Mouse (Mus musculus): ENCODE results near the gene Crip2. TPM values are rescaled to one million over a fixed set of nuclear protein-coding genes. Genes with fewer than 3 reads are reported as not detected.
A peak's percentile ranks its signal among the peaks of the same experiment; 100 is the strongest.

Crip2 gene
- total RNA-seq, 2 experiments from 2014 or later: 90.3 to 99.5 TPM

DNA sequence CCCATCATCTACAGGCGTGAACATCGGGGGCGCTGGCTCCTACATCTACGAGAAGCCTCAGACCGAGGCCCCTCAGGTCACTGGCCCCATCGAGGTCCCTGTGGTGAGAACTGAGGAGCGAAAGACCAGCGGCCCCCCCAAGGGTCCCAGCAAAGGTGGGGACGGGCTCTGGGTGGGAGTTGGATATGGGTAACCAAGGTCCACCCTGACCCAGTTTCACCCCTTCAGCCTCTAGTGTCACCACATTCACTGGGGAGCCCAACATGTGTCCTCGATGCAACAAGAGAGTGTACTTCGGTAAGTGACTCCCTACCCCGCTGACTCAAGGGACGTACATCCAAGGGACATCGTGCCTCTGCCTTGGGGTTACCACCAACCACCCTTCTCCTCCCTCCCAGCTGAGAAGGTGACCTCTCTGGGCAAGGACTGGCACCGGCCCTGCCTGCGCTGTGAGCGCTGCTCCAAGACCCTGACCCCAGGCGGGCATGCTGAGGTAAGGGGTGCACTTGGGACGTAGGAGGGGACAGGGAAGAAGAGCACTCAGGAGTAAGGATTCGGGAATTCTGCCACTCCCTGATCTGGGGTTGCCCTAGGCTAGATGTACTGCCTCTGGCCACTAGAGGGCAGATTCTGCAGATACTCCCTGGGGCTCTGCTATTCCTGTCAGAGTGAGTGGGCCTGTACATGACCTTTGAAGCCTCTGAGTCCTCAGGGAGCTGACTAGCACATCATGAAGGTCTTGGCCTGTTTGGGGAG, 4.1 kb downstream of the Crip2 start:
- Histone ChIP-seq H3K27ac (peak overlapping the region; percentile 88; the same call in 1 of the 2 replicates), H3K4me3 (no peak overlapping the region)
- peak in 1 of 2 experiments; percentile 58 for DNase-seq (ENCODE audit: low spot score in 2 of 2)
- TF ChIP-seq CTCF (conservative IDR thresholded peaks at IDR 0.05): peak; percentile 92

DNA sequence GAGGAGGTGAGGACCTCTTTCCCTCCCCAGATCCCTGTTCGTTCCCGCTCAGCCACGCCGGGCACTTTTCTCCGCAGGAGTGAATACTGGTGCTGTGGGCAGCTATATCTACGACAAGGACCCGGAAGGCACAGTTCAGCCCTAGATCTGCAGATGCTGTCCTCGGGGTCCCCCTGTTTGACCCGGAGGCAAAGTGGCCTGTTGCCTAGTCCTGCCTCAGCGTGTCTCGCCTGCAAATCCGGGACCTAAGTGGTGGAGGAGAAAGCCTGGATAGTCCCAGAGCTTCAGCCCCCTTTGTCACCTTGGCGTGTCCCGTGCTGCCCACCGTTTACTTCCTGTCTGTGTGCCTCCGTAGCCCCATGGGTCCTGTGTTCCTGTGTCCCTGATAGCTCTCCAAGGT, 4.8 kb downstream of the Crip2 start:
- Histone ChIP-seq H3K4me3 (no peak overlapping the region), H3K27ac (no peak overlapping the region)
- DNase-seq (ENCODE audit: low spot score in 2 of 2): no peak
- no peak for TF ChIP-seq CTCF (conservative IDR thresholded peaks at IDR 0.05)

DNA sequence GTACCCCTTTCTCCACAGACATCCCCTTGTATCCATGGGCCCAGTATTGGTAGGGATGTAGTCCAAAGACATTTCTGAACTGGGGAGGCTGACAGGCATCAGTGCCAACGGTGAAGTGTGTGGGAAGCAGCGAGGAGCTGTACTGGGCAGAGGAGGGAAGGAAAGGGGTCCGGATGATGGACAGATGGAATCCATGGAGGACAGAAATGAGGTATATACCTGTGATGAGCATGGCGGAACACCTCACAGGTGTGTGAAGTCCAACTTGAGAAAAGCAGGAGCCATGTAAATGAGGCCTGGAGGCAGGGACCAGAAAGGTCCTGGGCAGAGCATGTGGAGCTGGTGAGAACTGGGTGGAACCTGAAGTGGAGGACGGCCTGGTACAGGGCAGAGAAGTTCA, 5.6 kb downstream of the Crip2 start:
- TF ChIP-seq CTCF (conservative IDR thresholded peaks at IDR 0.05): no peak
- no peak overlapping the region for H3K27ac ChIP-seq

DNA sequence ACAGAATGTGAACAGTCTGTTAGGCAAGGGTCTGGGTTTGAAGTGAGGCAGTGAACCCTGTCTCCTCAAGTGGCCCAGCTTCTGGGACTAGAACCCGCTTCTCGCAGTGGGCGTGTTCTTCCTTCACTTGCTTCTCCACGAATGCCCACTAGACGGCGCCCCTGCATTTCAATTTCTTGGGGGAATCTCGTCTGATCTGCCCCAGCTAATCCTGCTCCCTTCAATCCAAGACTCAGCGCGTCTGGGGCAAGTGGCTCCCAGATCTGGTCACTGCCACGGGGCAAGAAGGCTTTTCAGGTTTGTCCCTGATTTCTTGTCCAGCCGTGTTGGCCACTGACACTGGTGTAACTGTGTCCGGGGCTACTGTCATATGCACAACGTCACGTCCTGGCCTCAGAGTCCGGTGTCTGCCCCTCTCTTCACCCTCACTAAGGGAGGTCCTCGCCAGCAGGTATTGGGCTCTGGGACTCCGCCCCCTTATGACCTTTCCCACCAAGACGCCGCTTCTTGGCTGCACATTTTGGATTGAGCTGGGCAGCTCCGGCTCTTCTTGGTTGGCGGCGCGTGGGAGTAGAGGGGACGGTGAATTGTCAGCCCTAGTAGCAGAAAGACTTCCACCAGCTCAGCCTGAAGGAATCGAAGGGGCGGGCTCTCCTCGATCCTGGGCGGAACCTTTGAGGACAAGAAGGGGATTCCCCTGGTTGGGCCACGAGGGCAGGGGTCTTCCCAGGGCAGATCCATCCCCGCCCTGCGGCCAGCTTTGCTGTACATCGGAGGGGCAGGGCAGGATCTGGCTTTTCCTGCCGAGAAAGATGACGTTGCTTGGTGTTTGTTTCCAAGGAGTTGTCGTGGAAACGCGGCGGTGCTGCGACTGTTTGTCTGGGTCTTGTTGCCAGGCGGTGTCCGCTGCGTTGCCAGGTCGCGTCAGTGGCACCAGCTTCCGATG, 6.3 kb downstream of the Crip2 start, which contains the start of gene Crip1:
Gene Crip1, plus strand, starts transcription at position 205 of the 946 bp plus-strand sequence.
- Histone ChIP-seq H3K4me3 (peak within 1 kb of the TSS; percentile 39), H3K27ac (peak within 1 kb of the TSS; percentile 63)
- TF ChIP-seq CTCF (conservative IDR thresholded peaks at IDR 0.05): peak; percentile 94

More for the DNA sequence above, 5.6 kb downstream of the Crip2 start:
- H3K4me3 ChIP-seq: no peak overlapping the region
- no peak for DNase-seq (ENCODE audit: low spot score in 2 of 2)

DNA sequence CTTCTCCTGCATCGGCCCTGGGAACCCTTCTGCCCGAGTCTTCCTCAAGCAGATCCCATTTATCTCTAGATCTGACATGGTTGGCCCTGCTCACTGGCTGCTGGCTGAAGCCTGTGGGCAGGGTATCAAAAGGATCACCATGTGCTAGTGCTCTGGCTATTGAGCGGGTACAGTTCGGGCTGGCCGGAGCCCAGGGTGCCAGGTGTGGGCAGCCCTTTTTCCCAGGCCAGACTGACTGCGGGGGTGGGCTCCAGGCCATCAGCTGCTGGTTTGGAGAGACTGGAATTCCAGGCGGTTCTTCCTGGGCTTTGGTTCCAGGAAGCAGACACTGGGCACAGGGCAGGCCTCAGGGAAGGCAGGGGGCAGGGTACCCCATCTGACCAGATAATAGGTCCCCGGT, 7.4 kb downstream of the Crip2 start:
- no peak for DNase-seq (ENCODE audit: low spot score in 2 of 2)
- H3K27ac ChIP-seq: peak overlapping the region; percentile 63

More for the DNA sequence above, 6.3 kb downstream of the Crip2 start, which contains the start of gene Crip1:
- DNase-seq (ENCODE audit: low spot score in 2 of 2): peak; percentile 81 to 90

DNA sequence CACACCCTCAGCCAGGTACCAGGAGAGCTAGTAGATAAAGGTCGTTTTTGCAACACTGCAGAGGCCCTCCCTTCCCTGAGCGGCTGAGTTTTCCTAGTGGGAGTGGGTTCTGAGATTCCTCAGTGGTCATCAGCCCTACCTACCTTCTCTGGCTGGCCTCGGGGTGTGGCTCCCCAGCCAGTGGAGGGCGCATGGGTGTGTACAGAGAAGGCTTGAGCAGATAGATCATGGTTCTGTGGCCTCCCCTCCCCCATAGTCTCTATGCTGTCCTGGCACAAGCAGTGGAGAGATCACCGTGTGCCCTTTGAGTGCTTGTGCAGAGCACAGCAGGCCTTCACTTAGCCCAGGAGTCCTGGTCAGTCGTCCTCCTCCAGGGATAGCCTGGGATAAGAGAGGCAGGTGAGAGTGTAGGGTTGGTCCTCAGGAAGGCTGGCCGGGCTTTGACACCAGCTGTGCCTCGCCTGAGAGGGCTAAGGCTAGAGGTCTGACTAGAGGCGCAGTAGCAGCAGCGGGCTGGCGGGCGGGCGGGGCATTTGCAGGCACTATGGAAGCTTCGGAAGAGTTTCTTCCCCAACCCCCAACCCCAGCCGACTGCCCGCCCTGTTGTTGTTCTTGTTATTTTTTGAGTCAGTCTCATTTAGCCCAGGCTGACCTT, 8.5 kb downstream of the Crip2 start:
- TF ChIP-seq CTCF (conservative IDR thresholded peaks at IDR 0.05): peak; percentile 30
- Histone ChIP-seq H3K4me3 (no peak overlapping the region), H3K27ac (no peak overlapping the region)
- DNase-seq (ENCODE audit: low spot score in 2 of 2): no peak

More for the DNA sequence above, 7.4 kb downstream of the Crip2 start:
- H3K4me3 ChIP-seq: no peak overlapping the region
- TF ChIP-seq CTCF (conservative IDR thresholded peaks at IDR 0.05): no peak

DNA sequence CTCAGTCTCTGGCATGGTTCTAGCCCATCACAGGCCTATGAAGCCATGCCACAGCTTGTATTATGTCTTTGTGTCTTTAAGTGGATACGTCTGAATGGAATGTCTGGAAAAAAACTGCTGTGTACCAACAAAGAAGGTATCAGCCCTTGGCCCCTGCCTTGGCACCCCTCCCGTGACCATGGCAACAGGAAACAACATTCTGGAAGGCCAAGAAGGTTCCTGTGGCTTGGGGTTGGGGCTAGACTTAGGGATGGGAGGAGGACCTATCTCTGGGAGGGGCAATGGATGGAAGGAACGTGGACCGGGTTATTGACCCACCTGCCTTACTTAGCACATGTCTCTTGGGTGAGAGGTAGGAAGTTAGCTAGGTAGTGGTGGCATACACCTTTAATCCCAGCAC, 9.3 kb downstream of the Crip2 start:
- no peak for DNase-seq (ENCODE audit: low spot score in 2 of 2)
- no peak overlapping the region for H3K4me3 ChIP-seq
- no peak for TF ChIP-seq CTCF (conservative IDR thresholded peaks at IDR 0.05)
- H3K27ac ChIP-seq: no peak overlapping the region

DNA sequence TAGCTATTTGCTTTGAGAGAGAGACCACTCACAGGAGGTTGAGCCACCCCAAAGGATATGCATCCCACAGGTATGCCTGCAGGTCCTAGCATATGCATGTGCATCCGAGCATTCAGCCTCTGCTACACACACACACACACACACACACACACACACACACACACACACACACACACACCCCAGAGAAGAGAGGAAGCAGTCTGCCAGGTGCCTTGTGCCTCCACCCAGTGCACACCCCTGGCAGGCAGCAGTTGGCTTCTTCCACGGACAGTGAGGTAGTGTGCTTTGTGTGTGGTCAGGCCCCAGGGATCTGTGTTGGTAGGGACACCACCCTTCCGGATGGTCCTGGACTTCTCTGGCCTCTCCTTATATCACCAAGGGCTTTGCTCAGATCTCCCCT, 9.9 kb downstream of the Crip2 start:
- TF ChIP-seq CTCF (conservative IDR thresholded peaks at IDR 0.05): no peak
- Histone ChIP-seq H3K27ac (no peak overlapping the region), H3K4me3 (no peak overlapping the region)
- no peak for DNase-seq (ENCODE audit: low spot score in 2 of 2)

DNA sequence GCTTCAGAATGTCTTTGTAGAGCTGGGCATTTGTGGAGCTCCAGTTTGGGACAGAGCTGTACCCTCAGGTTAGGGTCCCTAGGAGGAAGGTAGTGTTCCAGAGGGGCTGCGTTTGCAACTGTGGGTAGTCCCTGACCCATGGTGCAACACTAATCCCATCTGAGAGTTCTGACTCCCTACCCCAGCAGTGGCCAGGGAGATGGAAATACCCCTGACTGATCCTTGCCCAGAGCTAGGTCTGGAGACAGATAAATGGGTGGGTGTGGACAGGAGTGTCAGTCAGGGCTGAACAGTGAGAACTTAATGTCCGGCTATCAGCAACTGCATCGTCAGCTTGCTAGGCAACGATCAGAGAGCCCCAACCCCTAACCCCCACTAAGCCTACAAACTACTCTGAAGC, 10.6 kb downstream of the Crip2 start:
- no peak for TF ChIP-seq CTCF (conservative IDR thresholded peaks at IDR 0.05)
- H3K4me3 ChIP-seq: no peak overlapping the region
- no peak overlapping the region for H3K27ac ChIP-seq
- no peak for DNase-seq (ENCODE audit: low spot score in 2 of 2)

DNA sequence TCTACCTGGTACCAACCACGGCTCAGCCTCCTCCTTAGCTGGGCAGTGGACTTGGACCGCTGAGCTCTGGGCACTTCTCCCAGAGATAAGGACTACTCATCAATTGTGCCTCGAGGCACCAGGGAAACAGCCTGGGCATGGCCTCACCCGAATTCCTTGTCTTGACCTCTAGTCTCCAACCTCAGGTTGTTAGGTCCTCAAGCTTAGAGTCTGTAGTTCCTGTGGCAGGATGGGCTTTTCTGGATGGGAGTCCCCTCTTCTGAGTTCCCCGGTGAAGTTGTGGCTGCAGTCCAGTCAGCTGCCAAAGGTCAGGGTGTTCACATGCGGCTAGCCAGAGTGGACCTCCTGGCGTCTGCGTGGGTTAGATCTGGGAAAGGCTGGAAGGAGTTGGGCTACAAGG, 11.0 kb downstream of the Crip2 start:
- H3K27ac ChIP-seq: no peak overlapping the region

DNA sequence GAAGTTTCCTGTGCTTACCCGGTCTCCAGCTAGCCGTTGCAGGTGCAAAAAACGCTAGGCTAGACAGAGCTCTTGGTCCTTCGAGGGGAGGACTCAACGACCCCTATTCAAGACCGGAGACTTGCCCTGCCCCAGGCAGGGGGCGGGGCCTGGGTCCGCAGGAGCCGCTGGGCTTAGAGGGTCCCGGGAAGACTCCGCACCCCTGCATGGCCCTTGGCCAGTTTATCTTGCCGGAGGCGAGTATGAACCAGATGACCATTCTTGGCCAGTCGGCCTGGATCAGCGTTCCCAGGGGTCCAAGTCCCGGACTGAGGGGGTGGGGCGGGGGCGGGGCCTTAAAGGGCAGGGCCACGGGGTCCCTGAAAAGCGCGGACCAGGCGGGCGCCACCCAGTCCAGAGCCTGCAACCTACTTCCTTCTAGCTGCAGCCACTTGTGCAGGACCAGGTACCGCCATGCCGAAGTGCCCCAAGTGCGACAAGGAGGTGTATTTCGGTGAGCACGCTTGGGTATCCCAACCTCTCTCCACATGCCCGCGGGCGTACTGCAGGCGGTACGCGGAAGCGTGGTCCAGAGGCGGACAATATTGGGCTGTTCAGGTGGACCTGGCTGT, 11.7 kb downstream of the Crip2 start:
- TF ChIP-seq CTCF (conservative IDR thresholded peaks at IDR 0.05): no peak
- no peak for DNase-seq (ENCODE audit: low spot score in 2 of 2)
- H3K4me3 ChIP-seq: peak overlapping the region; percentile 50
- H3K27ac ChIP-seq: no peak overlapping the region

More for the DNA sequence above, 11.0 kb downstream of the Crip2 start:
- no peak overlapping the region; the same call in 1 of the 2 replicates for H3K4me3 ChIP-seq
- DNase-seq (ENCODE audit: low spot score in 2 of 2): no peak
- TF ChIP-seq CTCF (conservative IDR thresholded peaks at IDR 0.05): no peak

DNA sequence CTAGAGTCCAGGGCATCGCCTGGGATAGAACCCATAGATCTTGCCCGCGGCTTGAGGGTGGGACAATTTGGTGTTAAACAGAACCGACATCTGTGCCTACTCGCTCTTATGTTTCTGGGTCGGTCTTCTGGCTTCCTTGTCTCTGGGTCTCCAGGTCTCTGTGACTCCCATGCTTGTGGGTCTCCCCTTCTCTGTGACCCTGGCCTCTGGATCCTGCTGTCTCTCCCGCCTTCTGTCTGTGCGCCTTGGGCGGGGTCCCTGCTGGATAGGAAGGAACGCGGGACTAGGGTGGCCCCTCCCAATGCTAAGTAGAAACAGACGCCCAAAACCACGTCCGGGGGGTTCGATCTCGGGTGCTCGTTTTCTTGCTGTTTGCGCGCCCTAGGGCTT, 12.2 kb downstream of the Crip2 start:
- TF ChIP-seq CTCF (conservative IDR thresholded peaks at IDR 0.05): no peak
- H3K4me3 ChIP-seq: peak overlapping the region; percentile 50
- DNase-seq (ENCODE audit: low spot score in 2 of 2): no peak
- H3K27ac ChIP-seq: no peak overlapping the region
